Mouse (Mus musculus): ENCODE data around the gene Dennd6a. TPM values are rescaled to one million over a fixed set of nuclear protein-coding genes. Genes with fewer than 3 reads are reported as not detected.

Dennd6a gene
- total and polyA plus RNA-seq, 3 experiments = 11.2 to 97.5 (median 51.6) TPM

- Histone ChIP-seq H3K4me3 (ENCODE audit: low read depth, low read length) (no peak overlapping the region), H3K9me3 (replicated peaks) (peaks cover 18% of the 10 kb centered on the region), H3K36me3 (replicated peaks) (no peaks in the 10 kb centered on the region), H3K4me1 (ENCODE audit: insufficient read depth, low read depth, low read length) (peaks cover 23% of the 10 kb centered on the region), H3K27me3 (ENCODE audit: insufficient read depth, low read length) (no peaks in the 10 kb centered on the region)
- TF ChIP-seq TAL1 (conservative IDR thresholded peaks at IDR 0.05; ENCODE audit: low read depth, low read length) = no peak
- no peak for TF ChIP-seq CTCF (IDR thresholded peaks at IDR 0.05; ENCODE audit: low read depth, low read length)
- ATAC-seq (ENCODE audit: extremely low read depth, insufficient number of reproducible peaks, low FRiP score, poor library complexity, severe bottlenecking) (no peak), DNase-seq (ENCODE audit: low spot score) (no peak)
Observed at GRCm38 (mm10) chr14:26558536-26558935, 15.1 kb upstream of the Dennd6a start.

DNA sequence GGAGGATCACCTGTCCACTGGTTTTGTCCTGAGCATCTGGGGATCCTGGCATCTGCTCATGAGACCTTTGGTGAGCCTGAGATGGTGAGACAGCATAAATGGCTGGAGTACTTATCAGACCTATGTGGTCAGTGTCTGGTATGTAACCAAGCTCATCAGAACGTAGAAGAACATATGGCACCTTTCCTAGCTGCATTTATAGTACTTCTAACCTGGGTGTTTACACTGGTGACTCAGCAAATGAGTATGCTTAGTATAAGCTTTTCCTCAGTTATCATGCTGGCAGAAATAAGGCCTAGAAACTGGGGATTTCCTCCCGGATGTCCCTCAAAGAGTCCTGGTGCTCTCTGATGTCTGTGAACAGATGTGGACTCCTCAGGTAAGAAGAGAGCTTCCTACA, 11.4 kb upstream of the Dennd6a start:
- ATAC-seq (ENCODE audit: extremely low read depth, insufficient number of reproducible peaks, low FRiP score, poor library complexity, severe bottlenecking) (no peak), DNase-seq (ENCODE audit: low spot score) (no peak)
- Histone ChIP-seq H3K4me3 (ENCODE audit: low read depth, low read length) (no peak overlapping the region), H3K36me3 (replicated peaks) (no peaks in the 10 kb centered on the region), H3K27me3 (ENCODE audit: insufficient read depth, low read length) (no peaks in the 10 kb centered on the region), H3K4me1 (ENCODE audit: insufficient read depth, low read depth, low read length) (peaks cover 18% of the 10 kb centered on the region; the same call in 1 of the 2 replicates), H3K9me3 (replicated peaks) (peaks cover 11% of the 10 kb centered on the region)
- TF ChIP-seq GATA2 (IDR thresholded peaks at IDR 0.05; ENCODE audit: borderline replicate concordance, low read depth, low read length) = no peak
- no peak for TF ChIP-seq POLR2AphosphoS5 (IDR thresholded peaks at IDR 0.05; ENCODE audit: insufficient replicate concordance, low read depth, low read length)
- TF ChIP-seq CTCF (IDR thresholded peaks at IDR 0.05; ENCODE audit: low read depth, low read length) = no peak
- no peak for TF ChIP-seq GATA1 (IDR thresholded peaks at IDR 0.05; ENCODE audit: borderline replicate concordance, low read length)
- TF ChIP-seq TAL1 (conservative IDR thresholded peaks at IDR 0.05; ENCODE audit: low read depth, low read length) = no peak

- H3K36me3 ChIP-seq (replicated peaks) = no peaks in the 10 kb centered on the region
- no peaks in the 10 kb centered on the region for H3K27me3 ChIP-seq (ENCODE audit: insufficient read depth, low read length)
- no peak overlapping the region for H3K4me3 ChIP-seq (ENCODE audit: low read depth, low read length)
- peaks cover 19% of the 10 kb centered on the region for H3K4me1 ChIP-seq (ENCODE audit: insufficient read depth, low read depth, low read length)
- ATAC-seq (ENCODE audit: extremely low read depth, insufficient number of reproducible peaks, low FRiP score, poor library complexity, severe bottlenecking) (no peak), DNase-seq (ENCODE audit: low spot score) (no peak)
- no peaks in the 10 kb centered on the region for H3K9me3 ChIP-seq (replicated peaks)
- no peak for TF ChIP-seq GATA1 (IDR thresholded peaks at IDR 0.05; ENCODE audit: borderline replicate concordance, low read length)
- TF ChIP-seq CTCF (IDR thresholded peaks at IDR 0.05; ENCODE audit: low read depth, low read length) = no peak
- no peak for TF ChIP-seq GATA2 (IDR thresholded peaks at IDR 0.05; ENCODE audit: borderline replicate concordance, low read depth, low read length)
- TF ChIP-seq TAL1 (conservative IDR thresholded peaks at IDR 0.05; ENCODE audit: low read depth, low read length) = no peak
- TF ChIP-seq POLR2AphosphoS5 (IDR thresholded peaks at IDR 0.05; ENCODE audit: insufficient replicate concordance, low read depth, low read length) = no peak
Observed at GRCm38 (mm10) chr14:26569880-26570279, 3.8 kb upstream of the Dennd6a start.

GRCm38 (mm10) chr14:26571951-26572675, 1.5 kb upstream of the Dennd6a start:
- no peak for DNase-seq (ENCODE audit: low spot score)
- Histone ChIP-seq H3K27me3 (ENCODE audit: insufficient read depth, low read length) (no peaks in the 10 kb centered on the region), H3K4me3 (ENCODE audit: low read depth, low read length) (no peak overlapping the region), H3K4me1 (ENCODE audit: insufficient read depth, low read depth, low read length) (peaks cover 21% of the 10 kb centered on the region), H3K9me3 (replicated peaks) (no peaks in the 10 kb centered on the region), H3K36me3 (replicated peaks) (no peaks in the 10 kb centered on the region)
- ATAC-seq (ENCODE audit: extremely low read depth, insufficient number of reproducible peaks, low FRiP score, poor library complexity, severe bottlenecking) = no peak
- TF ChIP-seq CTCF (IDR thresholded peaks at IDR 0.05; ENCODE audit: low read depth, low read length) = no peak
- TF ChIP-seq GATA1 (IDR thresholded peaks at IDR 0.05; ENCODE audit: borderline replicate concordance, low read length) = no peak
- no peak for TF ChIP-seq GATA2 (IDR thresholded peaks at IDR 0.05; ENCODE audit: borderline replicate concordance, low read depth, low read length)
- TF ChIP-seq POLR2AphosphoS5 (IDR thresholded peaks at IDR 0.05; ENCODE audit: insufficient replicate concordance, low read depth, low read length) = no peak
- no peak for TF ChIP-seq TAL1 (conservative IDR thresholded peaks at IDR 0.05; ENCODE audit: low read depth, low read length)

- DNase-seq (ENCODE audit: low spot score) (no peak), ATAC-seq (ENCODE audit: extremely low read depth, insufficient number of reproducible peaks, low FRiP score, poor library complexity, severe bottlenecking) (no peak)
- Histone ChIP-seq H3K9me3 (replicated peaks) (no peaks in the 10 kb centered on the region), H3K4me1 (ENCODE audit: insufficient read depth, low read depth, low read length) (peaks cover 38% of the 10 kb centered on the region), H3K36me3 (replicated peaks) (peaks cover under 1% of the 10 kb centered on the region), H3K27me3 (ENCODE audit: insufficient read depth, low read length) (no peaks in the 10 kb centered on the region), H3K4me3 (ENCODE audit: low read depth, low read length) (no peak overlapping the region)
- TF ChIP-seq TAL1 (conservative IDR thresholded peaks at IDR 0.05; ENCODE audit: low read depth, low read length) (no peak), GATA2 (IDR thresholded peaks at IDR 0.05; ENCODE audit: borderline replicate concordance, low read depth, low read length) (no peak), GATA1 (IDR thresholded peaks at IDR 0.05; ENCODE audit: borderline replicate concordance, low read length) (no peak), CTCF (IDR thresholded peaks at IDR 0.05; ENCODE audit: low read depth, low read length) (no peak), POLR2AphosphoS5 (IDR thresholded peaks at IDR 0.05; ENCODE audit: insufficient replicate concordance, low read depth, low read length) (no peak)
Observed at GRCm38 (mm10) chr14:26576255-26576780, 2.7 kb downstream of the Dennd6a start.

- peak overlapping the region; percentile 91 for H3K4me3 ChIP-seq (ENCODE audit: low read depth, low read length)
Observed at GRCm38 (mm10) chr14:26578791-26579191, 5.1 kb downstream of the Dennd6a start.

More at GRCm38 (mm10) chr14:26578791-26579191, 5.1 kb downstream of the Dennd6a start:
- Histone ChIP-seq H3K9me3 (replicated peaks) (0 out of 2 replicates have a peak, but pooled peaks cover 5% of the 10 kb centered on the region), H3K36me3 (replicated peaks) (peaks cover 14% of the 10 kb centered on the region), H3K4me1 (ENCODE audit: insufficient read depth, low read depth, low read length) (peaks cover 41% of the 10 kb centered on the region), H3K27me3 (ENCODE audit: insufficient read depth, low read length) (no peaks in the 10 kb centered on the region)
- ATAC-seq (ENCODE audit: extremely low read depth, insufficient number of reproducible peaks, low FRiP score, poor library complexity, severe bottlenecking) (peak; percentile 41), DNase-seq (ENCODE audit: low spot score) (peak; percentile 23)
- TF ChIP-seq CTCF (IDR thresholded peaks at IDR 0.05; ENCODE audit: low read depth, low read length) (no peak), GATA1 (IDR thresholded peaks at IDR 0.05; ENCODE audit: borderline replicate concordance, low read length) (no peak), GATA2 (IDR thresholded peaks at IDR 0.05; ENCODE audit: borderline replicate concordance, low read depth, low read length) (no peak), TAL1 (conservative IDR thresholded peaks at IDR 0.05; ENCODE audit: low read depth, low read length) (no peak), POLR2AphosphoS5 (IDR thresholded peaks at IDR 0.05; ENCODE audit: insufficient replicate concordance, low read depth, low read length) (no peak)
